Mouse (Mus musculus): ENCODE data around the gene Crybb2.

DNA sequence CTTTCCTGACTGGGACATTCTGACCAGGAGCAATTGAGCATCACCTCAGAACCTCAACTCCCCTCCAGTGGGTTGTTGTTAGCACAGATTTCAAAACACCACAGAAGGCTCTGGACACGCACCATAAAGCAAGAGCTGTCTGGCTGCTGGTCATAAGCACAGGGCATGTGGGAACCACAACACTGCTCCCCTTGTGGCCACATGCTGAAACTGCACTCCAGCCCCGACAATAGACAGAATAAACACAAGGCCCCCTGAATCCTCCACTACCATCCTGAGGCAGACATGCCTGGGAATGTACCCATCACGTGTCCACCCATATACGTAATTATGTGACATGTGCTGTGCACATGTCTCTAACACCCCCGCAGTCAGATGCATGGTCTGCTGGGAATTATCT is 21.2 kb upstream of the Crybb2 start:
- TF ChIP-seq HCFC1 (IDR thresholded peaks at IDR 0.05; ENCODE audit: borderline replicate concordance, insufficient read depth, low read length) (no peak), ZC3H11A (IDR thresholded peaks at IDR 0.05; ENCODE audit: borderline replicate concordance, low read depth, low read length) (no peak), CHD2 (IDR thresholded peaks at IDR 0.05; ENCODE audit: low read depth, low read length) (no peak)

Measured in ES-E14 (cell line).